Mouse (Mus musculus) olfactory bulb, adult 2 months (tissue): ENCODE measurements around the gene Mutyh.

Source experiments
- CTCF ChIP-seq: fragments of 200-500 bp; IDR thresholded peaks from 2 replicates; pipeline ENCODE4 v1.5.1; 2012; ENCODE audit warnings: low read depth, mild to moderate bottlenecking, low read length, moderate library complexity; ENCODE audit not compliant: insufficient read depth
- POLR2A ChIP-seq: fragments of 200-500 bp; IDR thresholded peaks from 2 replicates; pipeline ENCODE4 v1.6.1; 2012; ENCODE audit warnings: mild to moderate bottlenecking, low read depth, low read length, moderate library complexity; ENCODE audit not compliant: insufficient read depth

DNA sequence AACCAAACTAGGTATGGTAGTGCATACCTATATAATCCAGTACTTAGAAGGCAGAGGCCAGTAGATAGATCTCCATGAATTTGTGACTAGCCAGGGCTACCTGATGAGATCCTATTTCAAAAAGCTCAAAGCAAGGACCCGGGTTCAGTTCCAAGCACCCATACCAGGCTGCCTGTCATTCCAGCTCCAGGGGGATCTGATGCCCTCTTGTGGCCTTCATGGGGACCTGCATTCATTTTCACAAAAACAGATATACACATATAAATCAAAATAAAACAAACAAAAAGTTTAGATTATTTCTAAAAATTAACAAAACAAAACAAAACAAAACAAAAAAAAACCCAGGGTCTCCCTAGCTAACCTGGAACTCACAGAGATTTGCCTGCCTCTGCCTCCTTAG lies 20.9 kb upstream of the Mutyh start:
- TF ChIP-seq CTCF (no peak), POLR2A (no peak)
